Mouse (Mus musculus): Measurements from ENCODE around the gene Casd1.
A peak's percentile ranks its signal among the peaks of the same experiment; 100 is the strongest.

The Casd1 gene

GRCm38 (mm10) chr6:4600658-4601296 is at the start of gene Casd1:
Gene Casd1 (plus strand): TSS chr6:4600839.
- H3K36me3 ChIP-seq (ENCODE audit: control insufficient read depth, insufficient read depth, low read length, poor library complexity, severe bottlenecking): no peaks in the 10 kb centered on the region
- H3K27me3 ChIP-seq (ENCODE audit: control insufficient read depth, insufficient read depth, low read length, poor library complexity, severe bottlenecking): no peaks in the 10 kb centered on the region
- DNase-seq (ENCODE audit: low read depth, low spot score): peak; percentile 68

GRCm38 (mm10) chr6:4555366-4555765 is 45.3 kb upstream of the Casd1 start:
- no peaks in the 10 kb centered on the region for H3K36me3 ChIP-seq (ENCODE audit: control insufficient read depth, insufficient read depth, low read length, poor library complexity, severe bottlenecking)
- DNase-seq (ENCODE audit: low read depth, low spot score): no peak

GRCm38 (mm10) chr6:4557086-4557485 is 43.6 kb upstream of the Casd1 start:
- Histone ChIP-seq H3K27me3 (ENCODE audit: control insufficient read depth, insufficient read depth, low read length, poor library complexity, severe bottlenecking) (no peaks in the 10 kb centered on the region), H3K36me3 (ENCODE audit: control insufficient read depth, insufficient read depth, low read length, poor library complexity, severe bottlenecking) (no peaks in the 10 kb centered on the region)
- no peak for DNase-seq (ENCODE audit: low read depth, low spot score)

More at GRCm38 (mm10) chr6:4555366-4555765, 45.3 kb upstream of the Casd1 start:
- H3K27me3 ChIP-seq (ENCODE audit: control insufficient read depth, insufficient read depth, low read length, poor library complexity, severe bottlenecking): no peaks in the 10 kb centered on the region

- Histone ChIP-seq H3K36me3 (ENCODE audit: control insufficient read depth, insufficient read depth, low read length, poor library complexity, severe bottlenecking) (no peaks in the 10 kb centered on the region), H3K27me3 (ENCODE audit: control insufficient read depth, insufficient read depth, low read length, poor library complexity, severe bottlenecking) (no peaks in the 10 kb centered on the region)
- DNase-seq (ENCODE audit: low read depth, low spot score): peak; percentile 35
These were observed 43.0 kb upstream of the Casd1 start for GRCm38 (mm10) chr6:4557678-4558077.

GRCm38 (mm10) chr6:4561156-4561555 is 39.5 kb upstream of the Casd1 start:
- no peak for DNase-seq (ENCODE audit: low read depth, low spot score)
- Histone ChIP-seq H3K36me3 (ENCODE audit: control insufficient read depth, insufficient read depth, low read length, poor library complexity, severe bottlenecking) (no peaks in the 10 kb centered on the region), H3K27me3 (ENCODE audit: control insufficient read depth, insufficient read depth, low read length, poor library complexity, severe bottlenecking) (no peaks in the 10 kb centered on the region)

- Histone ChIP-seq H3K36me3 (ENCODE audit: control insufficient read depth, insufficient read depth, low read length, poor library complexity, severe bottlenecking) (no peaks in the 10 kb centered on the region), H3K27me3 (ENCODE audit: control insufficient read depth, insufficient read depth, low read length, poor library complexity, severe bottlenecking) (no peaks in the 10 kb centered on the region)
- DNase-seq (ENCODE audit: low read depth, low spot score): no peak
These were observed 39.0 kb upstream of the Casd1 start for GRCm38 (mm10) chr6:4561621-4562020.

- no peaks in the 10 kb centered on the region for H3K36me3 ChIP-seq (ENCODE audit: control insufficient read depth, insufficient read depth, low read length, poor library complexity, severe bottlenecking)
- no peak for DNase-seq (ENCODE audit: low read depth, low spot score)
- H3K27me3 ChIP-seq (ENCODE audit: control insufficient read depth, insufficient read depth, low read length, poor library complexity, severe bottlenecking): no peaks in the 10 kb centered on the region
These were observed 38.2 kb upstream of the Casd1 start for GRCm38 (mm10) chr6:4562401-4562800.

DNA sequence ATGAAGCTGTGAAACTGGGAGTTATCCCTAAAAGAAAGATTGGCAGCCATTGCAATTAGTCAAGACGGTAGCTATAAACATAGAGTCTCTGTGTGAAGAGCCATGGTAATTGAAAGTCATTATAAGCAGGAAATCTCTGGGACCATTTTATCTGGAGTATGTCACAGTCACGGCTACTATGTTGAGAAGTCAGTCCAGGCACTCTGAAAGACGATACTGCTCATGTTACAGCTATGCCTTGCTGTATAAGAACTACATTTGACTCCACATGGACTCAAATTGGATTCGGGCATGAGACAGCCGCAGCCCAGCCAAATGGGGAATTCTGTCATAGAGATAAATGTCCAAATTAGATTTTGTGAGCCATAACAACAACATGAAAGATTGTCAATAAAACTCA is 37.2 kb upstream of the Casd1 start:
- Histone ChIP-seq H3K27me3 (ENCODE audit: control insufficient read depth, insufficient read depth, low read length, poor library complexity, severe bottlenecking) (no peaks in the 10 kb centered on the region), H3K36me3 (ENCODE audit: control insufficient read depth, insufficient read depth, low read length, poor library complexity, severe bottlenecking) (no peaks in the 10 kb centered on the region)
- no peak for DNase-seq (ENCODE audit: low read depth, low spot score)

GRCm38 (mm10) chr6:4570412-4570811 is 30.2 kb upstream of the Casd1 start:
- no peaks in the 10 kb centered on the region for H3K27me3 ChIP-seq (ENCODE audit: control insufficient read depth, insufficient read depth, low read length, poor library complexity, severe bottlenecking)
- no peaks in the 10 kb centered on the region for H3K36me3 ChIP-seq (ENCODE audit: control insufficient read depth, insufficient read depth, low read length, poor library complexity, severe bottlenecking)
- no peak for DNase-seq (ENCODE audit: low read depth, low spot score)

GRCm38 (mm10) chr6:4577756-4578155 is 22.9 kb upstream of the Casd1 start:
- no peaks in the 10 kb centered on the region for H3K27me3 ChIP-seq (ENCODE audit: control insufficient read depth, insufficient read depth, low read length, poor library complexity, severe bottlenecking)
- no peak for DNase-seq (ENCODE audit: low read depth, low spot score)
- no peaks in the 10 kb centered on the region for H3K36me3 ChIP-seq (ENCODE audit: control insufficient read depth, insufficient read depth, low read length, poor library complexity, severe bottlenecking)

DNA sequence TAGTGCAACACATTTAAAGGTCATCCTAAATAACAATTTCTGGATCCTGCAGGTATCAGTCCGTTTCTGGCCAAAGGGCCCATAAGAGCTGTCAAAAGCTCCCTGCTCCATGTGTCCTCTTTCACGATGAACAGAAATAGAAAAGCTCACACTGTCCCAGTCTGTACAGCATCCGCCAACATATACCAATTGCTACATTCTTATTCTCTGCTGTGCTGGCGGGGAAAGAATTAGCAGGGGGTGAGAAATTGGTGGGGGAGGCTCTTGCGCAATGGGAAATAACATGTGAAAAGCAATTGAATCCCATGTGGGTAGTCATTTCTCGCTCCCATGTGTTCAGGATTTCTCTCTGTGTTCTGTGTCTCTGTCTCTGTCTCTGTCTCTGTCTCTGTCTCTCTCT is 22.3 kb upstream of the Casd1 start:
- Histone ChIP-seq H3K36me3 (ENCODE audit: control insufficient read depth, insufficient read depth, low read length, poor library complexity, severe bottlenecking) (no peaks in the 10 kb centered on the region), H3K27me3 (ENCODE audit: control insufficient read depth, insufficient read depth, low read length, poor library complexity, severe bottlenecking) (no peaks in the 10 kb centered on the region)
- DNase-seq (ENCODE audit: low read depth, low spot score): no peak

GRCm38 (mm10) chr6:4579620-4580019 is 21.0 kb upstream of the Casd1 start:
- DNase-seq (ENCODE audit: low read depth, low spot score): no peak
- Histone ChIP-seq H3K27me3 (ENCODE audit: control insufficient read depth, insufficient read depth, low read length, poor library complexity, severe bottlenecking) (no peaks in the 10 kb centered on the region), H3K36me3 (ENCODE audit: control insufficient read depth, insufficient read depth, low read length, poor library complexity, severe bottlenecking) (no peaks in the 10 kb centered on the region)

DNA sequence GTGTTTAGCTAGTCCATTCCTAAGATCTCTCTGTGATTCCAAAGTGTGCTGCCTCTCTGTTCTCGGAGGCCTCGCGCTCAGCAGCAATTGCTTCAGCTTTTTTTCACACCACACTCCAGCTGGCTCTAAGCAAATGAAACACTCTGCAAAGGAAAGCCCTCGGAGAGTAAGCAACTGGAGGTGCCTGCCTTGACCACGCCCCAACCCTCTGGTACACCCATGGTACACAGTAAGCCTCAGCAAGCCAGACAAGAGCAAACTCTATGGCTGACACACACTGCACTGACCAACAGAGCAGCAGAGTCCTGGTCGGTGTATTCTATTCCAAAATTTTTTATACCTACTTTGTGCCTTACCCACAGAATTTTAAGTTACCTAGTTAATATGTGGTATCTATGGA is 17.2 kb upstream of the Casd1 start:
- DNase-seq (ENCODE audit: low read depth, low spot score): no peak
- Histone ChIP-seq H3K36me3 (ENCODE audit: control insufficient read depth, insufficient read depth, low read length, poor library complexity, severe bottlenecking) (no peaks in the 10 kb centered on the region), H3K27me3 (ENCODE audit: control insufficient read depth, insufficient read depth, low read length, poor library complexity, severe bottlenecking) (no peaks in the 10 kb centered on the region)

DNA sequence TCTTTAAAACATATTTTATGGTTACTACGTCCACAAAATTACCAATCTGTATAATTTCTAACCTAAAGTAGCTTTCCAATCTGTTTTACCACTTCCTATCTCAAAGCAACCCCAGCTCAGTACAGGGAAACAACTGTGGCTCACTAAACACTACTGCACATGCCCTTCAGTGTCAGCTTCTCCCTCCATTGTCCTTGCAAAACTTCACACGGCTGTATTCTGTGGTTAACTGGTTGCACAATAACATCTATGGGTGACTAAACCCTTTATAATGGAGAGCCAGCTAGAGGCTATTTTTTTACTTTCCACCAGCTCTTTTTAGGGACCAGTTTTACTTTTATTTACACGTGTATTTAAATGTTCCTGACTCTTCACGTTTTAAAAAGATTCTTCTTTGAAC is 12.7 kb upstream of the Casd1 start:
- H3K27me3 ChIP-seq (ENCODE audit: control insufficient read depth, insufficient read depth, low read length, poor library complexity, severe bottlenecking): no peaks in the 10 kb centered on the region
- no peak for DNase-seq (ENCODE audit: low read depth, low spot score)

DNA sequence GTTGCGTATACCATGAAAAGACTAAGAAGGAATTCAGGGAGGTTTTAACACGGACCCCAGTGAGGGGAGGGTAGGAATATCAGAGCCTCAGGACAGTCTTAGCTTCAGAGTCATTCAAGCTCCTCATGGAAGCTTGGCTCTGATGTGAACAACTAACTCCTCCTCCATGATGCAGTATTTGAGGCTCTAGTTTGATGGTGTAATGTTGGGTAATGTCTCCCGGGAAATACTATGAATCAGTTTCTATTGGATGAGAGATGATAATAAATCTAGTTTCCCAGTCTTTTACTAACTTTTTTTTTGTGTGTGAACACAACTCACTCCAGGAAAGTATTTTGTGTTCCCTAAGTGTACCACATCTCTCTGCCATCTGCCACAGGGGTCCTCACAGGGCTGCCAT is 11.9 kb upstream of the Casd1 start:
- DNase-seq (ENCODE audit: low read depth, low spot score): no peak
- H3K36me3 ChIP-seq (ENCODE audit: control insufficient read depth, insufficient read depth, low read length, poor library complexity, severe bottlenecking): no peaks in the 10 kb centered on the region
- H3K27me3 ChIP-seq (ENCODE audit: control insufficient read depth, insufficient read depth, low read length, poor library complexity, severe bottlenecking): no peaks in the 10 kb centered on the region

More for the DNA sequence above, 12.7 kb upstream of the Casd1 start:
- H3K36me3 ChIP-seq (ENCODE audit: control insufficient read depth, insufficient read depth, low read length, poor library complexity, severe bottlenecking): no peaks in the 10 kb centered on the region

DNA sequence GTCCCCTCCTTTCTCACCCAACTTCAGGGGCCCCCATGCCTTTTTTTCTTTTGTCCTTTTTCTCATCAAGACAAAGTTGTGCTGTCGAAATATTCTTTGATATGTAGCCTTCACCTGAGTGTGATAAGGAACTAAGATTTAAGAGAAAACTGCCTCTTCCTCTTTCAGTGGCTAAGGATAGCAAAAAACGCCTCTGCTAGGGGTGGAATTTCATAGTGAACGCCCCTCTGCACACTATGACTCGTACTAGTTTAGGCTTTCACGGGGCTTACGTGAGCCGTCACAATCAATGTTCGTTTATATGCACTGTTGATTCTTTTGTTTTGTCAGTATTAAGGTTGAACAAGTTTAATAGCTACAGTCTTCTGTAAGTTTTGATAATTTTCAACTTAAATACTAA is 10.6 kb upstream of the Casd1 start:
- H3K36me3 ChIP-seq (ENCODE audit: control insufficient read depth, insufficient read depth, low read length, poor library complexity, severe bottlenecking): no peaks in the 10 kb centered on the region
- peak; percentile 43 for DNase-seq (ENCODE audit: low read depth, low spot score)
- H3K27me3 ChIP-seq (ENCODE audit: control insufficient read depth, insufficient read depth, low read length, poor library complexity, severe bottlenecking): no peaks in the 10 kb centered on the region
